Mouse (Mus musculus): ENCODE results near the gene Tox2.

The Tox2 gene

GRCm38 (mm10) chr2:163205737-163206490 is 3.0 kb downstream of the Tox2 start:
- DNase-seq (ENCODE audit: low spot score) = no peak

- no peak for DNase-seq (ENCODE audit: low spot score)
Observed at GRCm38 (mm10) chr2:163207315-163207714, 4.4 kb downstream of the Tox2 start.

GRCm38 (mm10) chr2:163209139-163209538 is 6.2 kb downstream of the Tox2 start:
- DNase-seq (ENCODE audit: low spot score) = no peak

- no peak for DNase-seq (ENCODE audit: low spot score)
Observed at GRCm38 (mm10) chr2:163213085-163213484, 10.2 kb downstream of the Tox2 start.

GRCm38 (mm10) chr2:163218095-163218494 is 15.2 kb downstream of the Tox2 start:
- no peak for DNase-seq (ENCODE audit: low spot score)

- DNase-seq (ENCODE audit: low spot score) = no peak
Observed at GRCm38 (mm10) chr2:163218571-163218970, 15.6 kb downstream of the Tox2 start.

- DNase-seq (ENCODE audit: low spot score) = no peak
Observed at GRCm38 (mm10) chr2:163219447-163219846, 16.5 kb downstream of the Tox2 start.

- DNase-seq (ENCODE audit: low spot score) = no peak
Observed at GRCm38 (mm10) chr2:163220706-163221105, 17.8 kb downstream of the Tox2 start.

GRCm38 (mm10) chr2:163225302-163225701 is 22.4 kb downstream of the Tox2 start:
- no peak for DNase-seq (ENCODE audit: low spot score)

GRCm38 (mm10) chr2:163229050-163229449 is 26.1 kb downstream of the Tox2 start:
- no peak for DNase-seq (ENCODE audit: low spot score)

- DNase-seq (ENCODE audit: low spot score) = no peak
Observed at GRCm38 (mm10) chr2:163231781-163232534, 29.0 kb downstream of the Tox2 start.

- no peak for DNase-seq (ENCODE audit: low spot score)
Observed at GRCm38 (mm10) chr2:163233666-163234065, 30.7 kb downstream of the Tox2 start.

GRCm38 (mm10) chr2:163236057-163236456 is 33.1 kb downstream of the Tox2 start:
- peak; percentile 48 for DNase-seq (ENCODE audit: low spot score)

GRCm38 (mm10) chr2:163237999-163238529 is 35.1 kb downstream of the Tox2 start:
- DNase-seq (ENCODE audit: low spot score) = no peak

- DNase-seq (ENCODE audit: low spot score) = no peak
Observed at GRCm38 (mm10) chr2:163239945-163240344, 37.0 kb downstream of the Tox2 start.

GRCm38 (mm10) chr2:163241867-163242266 is 38.9 kb downstream of the Tox2 start:
- no peak for DNase-seq (ENCODE audit: low spot score)

GRCm38 (mm10) chr2:163243917-163244852 is 41.3 kb downstream of the Tox2 start:
- no peak for DNase-seq (ENCODE audit: low spot score)

- no peak for DNase-seq (ENCODE audit: low spot score)
Observed at GRCm38 (mm10) chr2:163248912-163249311, 46.0 kb downstream of the Tox2 start.

- DNase-seq (ENCODE audit: low spot score) = no peak
Observed at GRCm38 (mm10) chr2:163252645-163253044, 49.7 kb downstream of the Tox2 start.

GRCm38 (mm10) chr2:163253248-163254099 is 50.5 kb downstream of the Tox2 start:
- no peak for DNase-seq (ENCODE audit: low spot score)

- DNase-seq (ENCODE audit: low spot score) = no peak
Observed at GRCm38 (mm10) chr2:163254228-163254627, 51.3 kb downstream of the Tox2 start.

Measured in adipocyte (in vitro differentiated cells).